Mouse (Mus musculus) hematopoietic stem cell, adult 5-6 weeks (primary cell): ENCODE measurements around the gene Hras. TPM values are rescaled to one million over a fixed set of nuclear protein-coding genes. Genes with fewer than 3 reads are reported as not detected.

ENCODE experiments used
- ATAC-seq, 2 experiments: fragments of 125-278 bp in 1 of 2; replicated peaks in 1 of 2; 2 replicates each; pipeline ENCODE4 v1.8.0; 2016 to 2017; ENCODE audit warnings: inconsistent platforms in 2 of 2, mild to moderate bottlenecking in 2 of 2, moderate number of reproducible peaks in 2 of 2, low read depth in 1 of 2, moderate TSS enrichment in 1 of 2; ENCODE audit not compliant: low FRiP score in 2 of 2, poor library complexity in 2 of 2, severe bottlenecking in 2 of 2, insufficient read depth in 1 of 2, low TSS enrichment in 1 of 2
- total RNA-seq: library from RNA; stranded (forward); fragments of 172-1452, 232-1000 nt; gene quantifications from 2 replicates; pipeline ENCODE4 v1.2.3, GENCODE M21; 2017

Gene Hras
- 15.0 and 19.7 TPM in 2 replicates for total RNA-seq

GRCm38 (mm10) chr7:141193948-141194347 lies at the start of gene Hras, which contains the start of gene Lrrc56:
Gene Hras (minus strand): TSS chr7:141194005.
Gene Lrrc56 (plus strand): TSS chr7:141194157.
- peak; percentile 94 to 96 for ATAC-seq

DNA sequence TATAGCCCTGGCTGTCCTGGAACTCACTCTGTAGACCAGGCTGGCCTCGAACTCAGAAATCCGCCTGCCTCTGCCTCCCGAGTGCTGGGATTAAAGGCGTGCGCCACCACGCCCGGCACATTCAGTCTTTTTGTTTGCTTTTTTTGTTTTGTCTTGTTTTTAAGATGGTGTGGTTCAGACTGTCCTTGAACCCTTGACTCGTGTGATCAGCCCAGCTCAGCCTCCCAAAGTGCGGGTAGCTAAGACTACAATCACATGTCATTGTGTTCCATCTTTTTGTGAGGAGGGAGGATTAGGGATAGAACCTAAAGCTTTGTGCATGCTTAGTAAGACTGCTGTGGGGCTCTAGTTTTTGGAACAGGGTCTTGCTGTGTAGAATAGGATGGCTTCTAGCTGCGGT lies 37.7 kb upstream of the Hras start:
- no peak for ATAC-seq

DNA sequence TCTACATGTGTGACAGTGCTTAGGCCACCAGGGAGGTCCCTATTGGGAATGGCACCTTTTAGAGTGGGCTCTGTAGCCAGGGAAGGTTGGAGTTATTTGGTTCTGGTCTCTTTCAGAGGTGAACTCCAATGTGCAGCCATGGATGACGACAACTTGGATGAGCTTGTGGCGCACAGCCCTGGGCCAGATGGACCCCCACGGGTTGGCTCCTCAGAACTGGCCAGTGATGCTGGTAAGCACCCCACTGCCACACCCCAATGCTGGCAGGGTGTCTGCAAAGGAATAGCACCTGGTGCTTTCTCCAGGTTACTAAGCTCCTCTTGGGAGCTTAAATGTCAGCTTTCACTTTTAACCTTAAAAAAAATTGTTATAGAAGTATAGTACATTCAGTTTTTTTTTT lies 37.3 kb upstream of the Hras start:
- no peak for ATAC-seq

DNA sequence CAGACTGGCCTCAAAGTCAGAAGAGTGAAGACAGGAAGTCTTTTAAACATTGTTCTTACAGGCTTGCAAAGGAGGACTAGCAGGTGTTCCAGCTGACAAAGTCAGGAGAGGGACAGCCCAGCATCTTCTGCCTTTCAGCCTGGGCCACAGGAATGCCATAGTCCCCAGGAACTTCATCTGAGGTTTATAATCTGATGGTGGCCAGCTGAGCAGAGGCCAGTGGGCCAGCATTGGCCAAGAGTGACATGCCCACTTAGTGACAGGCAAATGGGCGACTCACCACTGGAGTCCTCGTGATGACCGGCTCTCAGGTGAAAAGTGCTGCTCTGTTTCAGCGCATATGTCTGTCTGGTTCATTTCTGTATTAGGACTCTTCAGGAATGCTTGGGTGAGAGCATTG lies 36.8 kb upstream of the Hras start:
- no peak for ATAC-seq

DNA sequence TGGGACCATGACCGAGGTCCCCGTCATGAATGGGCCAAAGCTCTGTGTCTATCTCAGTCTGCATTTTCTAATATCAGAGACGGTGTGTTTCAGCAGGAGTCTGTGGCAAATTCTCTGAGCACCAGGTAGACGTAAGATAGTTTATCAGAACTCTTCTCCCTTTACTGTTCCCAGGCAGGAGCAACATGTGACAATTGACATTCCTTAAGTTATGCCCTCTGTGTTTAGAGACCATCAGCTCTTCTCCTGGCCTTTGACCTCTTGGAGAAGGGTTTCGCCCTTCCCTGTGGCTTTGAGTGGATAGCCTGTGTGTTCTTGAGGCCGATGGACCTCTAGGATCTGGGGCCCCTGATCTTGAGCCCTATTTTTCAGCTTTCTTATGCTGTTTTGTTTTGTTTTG lies 35.9 kb upstream of the Hras start:
- ATAC-seq: no peak

- ATAC-seq: peak; percentile 96
Measured at GRCm38 (mm10) chr7:141228279-141229067, 34.7 kb upstream of the Hras start, which contains the start of gene Phrf1. Gene Phrf1 (plus strand): TSS chr7:141228784.

DNA sequence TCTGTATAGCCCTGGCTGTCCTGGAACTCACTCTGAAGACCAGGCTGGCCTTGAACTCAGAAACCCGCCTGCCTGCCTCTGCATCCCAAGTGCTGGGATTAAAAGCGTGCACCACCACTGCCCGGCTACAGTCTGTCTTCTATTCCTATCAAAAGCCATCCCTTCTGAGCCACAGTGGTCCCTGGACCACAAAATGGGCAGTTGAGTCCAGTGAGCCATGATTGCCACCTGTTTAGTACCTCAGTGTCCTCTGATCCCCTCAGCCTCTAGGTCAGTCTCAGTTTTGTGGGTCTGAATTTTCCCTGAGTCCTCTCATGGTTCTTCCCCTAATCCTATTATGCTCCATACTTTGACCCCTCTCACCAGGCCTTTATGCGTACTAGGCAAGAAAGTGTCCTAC lies 34.0 kb upstream of the Hras start:
- no peak for ATAC-seq

GRCm38 (mm10) chr7:141226535-141226934 lies 32.7 kb upstream of the Hras start:
- ATAC-seq: no peak

GRCm38 (mm10) chr7:141222696-141223215 lies 29.0 kb upstream of the Hras start:
- no peak for ATAC-seq

- ATAC-seq: no peak; a peak in 1 of 4 replicates
Measured at GRCm38 (mm10) chr7:141222126-141222467, 28.3 kb upstream of the Hras start.

DNA sequence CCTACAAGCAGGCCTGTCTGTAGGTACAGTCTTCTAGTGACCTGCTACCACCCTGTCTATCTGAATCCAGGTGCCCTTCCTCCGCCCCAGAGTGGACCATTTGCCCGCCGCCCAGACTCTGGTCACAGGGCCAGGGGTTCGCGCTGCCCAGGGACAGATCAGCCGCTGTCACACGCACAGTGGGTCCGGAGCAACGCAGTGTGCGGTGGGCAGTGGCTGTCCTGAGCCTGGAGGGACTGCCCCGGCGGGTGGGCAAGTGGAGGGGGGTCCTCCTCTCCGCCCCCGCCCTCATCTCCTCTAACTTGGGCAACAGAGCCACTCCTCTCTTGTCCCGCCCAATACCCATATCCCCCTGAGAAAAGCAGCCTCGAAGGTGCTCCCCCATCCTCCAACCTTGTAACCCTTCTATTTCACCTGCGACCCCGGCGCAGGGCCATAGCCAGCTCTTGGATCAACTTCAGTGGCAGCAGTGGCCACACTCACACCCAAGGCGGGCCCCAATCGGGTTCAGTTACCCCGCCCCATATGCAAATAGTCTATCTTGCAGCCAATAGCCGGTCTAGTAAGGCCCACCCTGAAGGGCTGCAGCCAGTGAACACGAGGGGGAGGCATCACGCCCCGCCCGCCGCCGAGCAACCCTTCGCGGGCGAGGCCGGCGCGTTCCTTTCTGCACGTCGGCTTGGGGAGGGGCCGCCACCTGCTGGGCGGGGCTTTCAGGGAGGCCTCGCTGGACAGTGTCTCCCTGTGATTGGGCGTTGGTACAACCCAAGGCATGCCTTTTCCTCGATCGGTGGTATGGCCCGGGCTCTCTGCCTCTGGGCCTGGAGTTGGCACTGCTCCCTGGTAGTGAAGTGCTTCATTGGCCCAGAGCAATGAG lies 27.7 kb upstream of the Hras start:
- ATAC-seq: peak; percentile 94 to 95

DNA sequence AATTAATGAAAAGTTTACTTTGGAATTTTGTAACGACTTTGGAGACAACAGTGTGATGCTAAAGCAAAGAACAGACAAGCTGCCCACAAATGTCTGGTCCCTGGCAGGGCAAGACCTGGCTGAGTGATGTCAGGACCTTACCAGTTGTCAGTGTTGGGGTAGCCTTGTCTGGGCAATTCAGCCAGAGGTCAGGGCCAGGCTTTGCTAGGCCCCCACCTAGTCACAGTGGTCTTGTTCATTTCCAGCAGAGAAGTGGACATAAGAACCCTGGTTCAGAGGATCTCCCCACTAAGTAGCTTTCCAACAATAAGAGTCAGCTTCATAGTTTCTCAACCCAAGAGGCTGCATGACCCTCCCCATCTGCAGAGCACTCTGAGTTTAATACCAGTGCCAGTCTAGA lies 26.6 kb upstream of the Hras start:
- ATAC-seq: no peak

- no peak for ATAC-seq
Measured at GRCm38 (mm10) chr7:141219558-141220099, 25.8 kb upstream of the Hras start.

DNA sequence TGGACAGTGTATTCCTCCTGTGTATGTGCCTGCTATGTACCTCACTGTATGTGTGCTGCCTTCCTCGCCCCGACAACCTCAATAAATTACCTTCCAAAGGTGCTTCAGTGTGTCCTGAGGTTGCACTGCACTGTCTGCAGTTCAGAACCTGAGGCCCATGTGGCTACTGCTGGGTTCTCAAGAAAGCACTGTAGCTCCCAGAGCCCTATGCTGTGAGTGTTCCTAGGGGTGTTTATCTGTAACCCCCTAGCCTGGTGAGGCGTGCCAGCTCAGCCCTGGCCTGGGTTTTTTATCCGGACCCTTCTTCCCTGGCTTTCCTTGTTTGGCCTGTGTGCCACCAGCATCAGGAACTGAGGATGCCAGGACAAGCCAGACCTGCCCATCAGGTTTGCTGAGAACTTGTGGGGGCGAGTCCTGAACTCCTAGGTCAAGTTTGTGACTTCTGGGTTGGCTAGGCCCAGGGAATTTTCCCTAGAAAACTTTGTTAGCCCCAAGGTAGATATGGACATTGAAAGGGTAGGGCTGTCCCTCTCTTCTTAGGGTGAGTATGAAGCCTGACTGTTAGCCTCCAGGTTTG lies 24.8 kb upstream of the Hras start:
- ATAC-seq: no peak

GRCm38 (mm10) chr7:141218141-141218540 lies 24.3 kb upstream of the Hras start:
- ATAC-seq: no peak

DNA sequence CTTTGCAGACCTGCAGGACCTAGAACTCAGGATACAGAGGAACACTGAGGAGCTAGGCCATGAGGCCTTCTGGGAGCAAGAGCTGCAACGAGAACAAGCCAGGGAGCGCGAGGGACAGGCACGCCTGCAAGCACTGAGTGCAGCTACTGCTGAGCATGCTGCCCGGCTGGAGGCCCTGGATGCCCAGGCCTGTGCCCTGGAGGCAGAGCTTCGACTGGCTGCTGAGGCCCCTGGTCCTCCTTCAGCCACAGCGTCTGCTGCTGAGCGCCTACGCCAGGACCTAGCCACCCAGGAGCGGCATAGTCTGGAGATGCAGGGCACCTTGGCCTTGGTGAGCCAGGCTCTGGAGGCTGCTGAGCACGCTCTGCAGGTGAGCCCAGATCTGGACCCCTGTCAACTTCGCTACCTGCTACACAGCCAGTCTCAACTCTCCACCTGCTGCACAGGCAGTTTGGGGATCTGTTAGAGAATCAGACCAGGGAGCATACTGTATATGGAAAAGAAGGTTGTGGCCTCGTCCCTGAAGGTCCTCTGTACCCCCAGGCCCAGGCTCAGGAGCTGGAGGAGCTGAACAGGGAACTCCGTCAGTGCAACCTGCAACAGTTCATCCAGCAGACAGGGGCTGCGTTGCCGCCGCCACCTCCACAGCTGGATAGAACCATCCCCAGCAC lies 23.7 kb upstream of the Hras start:
- ATAC-seq: no peak

DNA sequence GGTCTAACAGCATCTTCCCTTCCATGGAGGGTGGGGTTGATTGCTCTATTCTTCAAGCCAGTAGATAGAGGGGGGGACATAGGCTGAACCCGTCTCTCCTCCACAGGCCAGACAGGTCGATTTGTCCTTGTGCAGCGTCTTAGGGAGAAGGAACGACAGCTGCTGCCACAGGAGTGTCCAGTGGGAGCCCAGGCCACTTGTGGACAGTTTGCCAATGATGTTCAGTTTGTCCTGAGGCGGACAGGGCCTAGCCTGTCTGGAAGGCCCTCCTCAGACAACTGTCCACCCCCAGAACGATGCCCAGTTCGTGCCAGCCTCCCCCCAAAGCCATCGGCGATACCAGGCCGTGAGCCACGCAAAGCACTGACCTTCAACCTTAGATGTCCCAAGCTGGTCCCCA lies 23.1 kb upstream of the Hras start:
- ATAC-seq: no peak
